Mouse (Mus musculus): ENCODE results near the gene Nat14.
"Not testable (repeated sequence)": the region's sequence is repeated elsewhere in the genome, so short reads cannot be mapped to it uniquely, and the experiment has no call there.

Gene Nat14

GRCm38 (mm10) chr7:4921824-4922482, at the start of gene Nat14:
Gene Nat14, plus strand, starts transcription at chr7:4922028.
- no peak for DNase-seq (ENCODE audit: low read depth, low spot score)

- peak; percentile 95 for DNase-seq (ENCODE audit: low read depth, low spot score)
These were observed 45.0 kb upstream of the Nat14 start, which contains the start of gene Isoc2a for GRCm38 (mm10) chr7:4876753-4877221. Gene Isoc2a, plus strand, starts transcription at chr7:4877153.

- no peak for DNase-seq (ENCODE audit: low read depth, low spot score)
These were observed 44.6 kb upstream of the Nat14 start for GRCm38 (mm10) chr7:4877226-4877625.

DNA sequence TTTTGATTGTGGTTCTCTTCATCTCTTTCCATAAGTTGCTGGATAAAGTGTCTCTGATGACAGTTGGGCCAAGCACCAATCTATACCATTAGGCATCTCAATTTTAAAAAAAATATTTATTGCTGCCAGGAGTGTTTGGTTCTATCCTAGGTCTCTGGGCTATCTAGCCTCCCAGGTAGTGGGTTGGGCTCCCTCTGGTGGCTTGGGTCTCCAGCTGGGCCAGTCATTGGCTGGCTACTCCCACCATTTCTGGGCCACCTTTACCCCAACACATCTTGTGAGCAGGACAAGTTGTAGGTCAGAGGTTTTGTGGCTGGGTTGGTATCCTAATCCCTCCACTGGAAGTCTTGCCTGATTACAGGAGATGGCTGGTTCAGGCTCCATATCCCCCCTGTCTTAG, 43.6 kb upstream of the Nat14 start:
- DNase-seq (ENCODE audit: low read depth, low spot score), result peak; percentile 50

- DNase-seq (ENCODE audit: low read depth, low spot score), result not testable (repeated sequence)
These were observed 42.8 kb upstream of the Nat14 start for GRCm38 (mm10) chr7:4879036-4879435.

- no peak for DNase-seq (ENCODE audit: low read depth, low spot score)
These were observed 35.1 kb upstream of the Nat14 start for GRCm38 (mm10) chr7:4886680-4887079.

DNA sequence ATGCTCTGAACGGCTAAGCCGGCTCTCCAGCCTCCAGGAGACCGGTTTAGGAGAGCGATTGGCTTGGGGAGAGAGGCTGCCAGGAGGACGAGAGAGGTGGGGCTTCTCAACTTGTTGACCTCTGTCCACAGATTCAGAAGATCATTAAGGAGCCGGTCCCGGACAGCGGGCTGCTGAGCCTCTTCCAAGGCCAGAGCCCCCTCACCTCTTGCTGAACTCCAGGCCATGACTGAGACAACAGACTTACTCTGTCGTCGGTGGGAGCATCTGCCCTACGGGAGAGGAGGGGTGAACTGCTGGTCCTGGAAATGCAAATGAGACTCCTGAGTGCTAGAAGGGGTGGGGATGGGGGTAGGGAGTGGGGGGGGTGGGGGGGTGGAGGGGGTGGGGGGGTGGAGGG, 26.6 kb upstream of the Nat14 start:
- DNase-seq (ENCODE audit: low read depth, low spot score), result no peak

DNA sequence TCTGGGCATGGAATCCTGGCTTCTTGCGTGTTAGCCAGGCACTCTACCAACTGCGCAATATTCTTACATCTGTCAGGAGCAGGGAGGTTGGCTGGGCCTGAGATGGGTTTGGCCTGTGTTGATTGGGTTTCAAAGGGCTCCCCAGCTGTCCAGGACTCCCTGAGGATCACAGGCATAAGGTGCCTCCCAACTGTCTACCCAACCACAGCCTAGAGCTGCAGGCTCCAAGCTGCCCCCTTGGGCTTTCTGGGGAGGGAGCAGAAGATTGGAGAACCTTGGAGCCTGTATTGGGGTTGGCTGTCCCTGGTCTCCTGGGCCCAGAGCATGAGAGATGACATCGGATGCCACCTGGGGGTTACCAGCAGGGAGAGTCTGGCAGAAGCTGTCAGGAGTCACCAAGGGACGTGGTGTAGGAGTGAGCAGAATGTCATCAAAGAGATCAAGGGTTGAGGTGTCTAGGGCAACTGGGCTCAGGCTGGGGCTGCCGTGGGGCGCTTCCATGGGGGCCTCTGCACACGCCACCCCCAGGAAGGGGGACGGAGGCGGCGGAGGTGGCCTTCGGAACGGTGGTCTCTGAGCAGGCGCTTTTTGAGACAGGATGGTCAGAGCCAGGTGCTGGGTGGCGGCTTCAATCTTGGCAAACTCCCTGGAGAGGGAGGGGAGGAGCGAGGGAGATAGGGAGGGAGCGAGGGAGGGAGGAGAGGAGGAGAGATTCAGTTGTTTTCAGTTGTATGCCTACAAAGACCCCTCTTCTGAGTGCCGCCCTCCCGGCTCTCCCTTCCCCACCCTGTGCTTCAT, 22.8 kb upstream of the Nat14 start:
- no peak for DNase-seq (ENCODE audit: low read depth, low spot score)

DNA sequence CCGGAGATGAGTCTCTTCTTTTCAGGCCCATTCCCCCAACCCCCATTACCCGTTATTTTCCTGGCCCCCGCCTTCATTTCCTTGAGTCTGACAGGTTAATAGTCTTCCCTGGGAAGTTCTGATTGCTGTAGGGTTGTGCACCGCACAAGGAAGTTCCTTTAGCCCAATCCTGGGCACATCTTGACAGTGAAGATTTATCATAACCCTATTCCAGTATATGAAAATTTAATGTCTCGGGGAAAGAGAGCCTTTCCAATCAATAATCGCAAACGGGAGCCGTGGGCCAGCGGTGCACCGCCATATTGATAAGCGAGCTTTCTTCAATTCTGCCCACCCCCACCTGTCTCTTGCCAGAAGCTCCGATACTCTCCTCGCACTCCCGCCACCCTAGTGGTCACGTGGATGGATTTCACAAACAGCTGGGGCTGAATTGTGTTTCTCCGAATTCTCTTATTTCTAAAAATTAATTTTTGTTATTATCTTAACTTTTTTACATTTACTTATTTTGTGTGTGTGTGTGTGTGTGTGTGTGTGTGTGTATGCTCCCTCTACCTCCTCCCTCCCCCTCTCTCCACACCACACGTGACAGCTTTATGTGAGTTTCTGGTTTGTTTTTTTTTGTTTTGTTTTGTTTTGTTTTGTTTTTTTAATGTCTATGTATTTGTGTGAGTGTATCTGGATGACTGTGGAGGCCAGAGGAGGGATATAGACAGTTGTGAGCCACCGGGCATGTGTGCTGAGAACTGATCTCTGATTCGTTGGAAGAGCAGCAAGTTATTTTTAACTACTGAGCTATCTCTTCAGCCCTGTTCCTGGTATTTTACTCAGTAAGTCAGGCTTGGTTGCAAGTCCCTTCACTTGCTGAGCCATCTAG, 21.9 kb upstream of the Nat14 start:
- DNase-seq (ENCODE audit: low read depth, low spot score), result no peak

DNA sequence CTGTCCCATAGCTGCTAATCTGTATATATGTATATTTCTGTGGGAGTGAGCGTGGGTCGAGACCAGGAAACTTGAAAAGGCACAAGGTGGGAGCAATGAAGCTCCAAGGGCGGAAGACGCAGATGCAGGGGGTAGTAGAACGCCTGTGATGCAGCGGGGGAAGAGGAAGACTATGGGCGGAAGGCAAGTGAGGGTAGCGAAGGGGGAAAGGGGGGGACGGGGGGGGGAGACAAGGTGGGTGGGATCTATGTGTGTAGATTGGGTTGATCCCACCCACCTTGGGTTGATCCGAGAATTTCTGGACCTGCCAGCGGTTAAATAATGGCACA, 21.3 kb upstream of the Nat14 start:
- DNase-seq (ENCODE audit: low read depth, low spot score), result no peak

DNA sequence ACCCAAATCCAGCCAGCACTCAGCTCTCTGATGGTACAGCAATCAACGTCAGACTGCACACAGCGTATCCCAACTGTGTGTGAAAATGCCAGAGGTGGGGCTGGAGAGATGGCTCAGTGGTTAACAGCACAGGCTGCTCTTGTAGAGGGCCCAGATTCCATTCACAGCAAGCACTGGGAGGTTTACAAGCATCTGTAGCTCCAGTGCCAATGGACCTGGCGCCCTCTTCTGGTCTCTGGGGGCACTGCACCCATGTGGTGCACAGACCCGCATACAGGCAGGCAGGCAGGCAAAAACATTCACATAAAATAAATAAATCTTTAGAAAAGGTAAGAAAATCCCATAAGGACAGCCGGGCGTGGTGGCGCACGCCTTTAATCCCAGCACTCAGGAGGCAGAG, 20.7 kb upstream of the Nat14 start:
- DNase-seq (ENCODE audit: low read depth, low spot score), result peak; percentile 37

GRCm38 (mm10) chr7:4902404-4902803, 19.4 kb upstream of the Nat14 start:
- no peak for DNase-seq (ENCODE audit: low read depth, low spot score)

DNA sequence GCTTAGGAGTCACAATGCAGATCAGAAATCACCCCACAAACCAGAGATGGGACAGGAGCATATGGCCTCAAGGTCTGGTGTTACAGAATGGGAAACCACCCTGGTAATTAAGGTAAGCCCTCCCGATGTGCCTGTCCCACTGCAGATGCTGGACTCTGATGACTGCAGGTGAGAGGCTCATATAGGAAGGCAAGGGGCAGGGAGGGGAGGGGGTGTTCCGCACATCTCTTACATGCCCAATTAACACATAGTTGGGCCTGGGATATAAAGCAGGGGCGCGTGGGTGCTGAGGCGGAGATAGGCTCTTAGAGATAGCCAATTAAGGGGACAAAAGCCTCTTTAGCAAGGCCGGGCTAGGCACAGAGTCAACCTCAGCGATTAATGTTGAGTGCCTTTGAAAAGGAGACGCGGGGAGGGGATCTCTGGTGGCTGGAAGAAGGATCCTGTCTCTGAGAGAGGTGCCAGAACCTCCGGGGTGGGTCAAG, 15.3 kb upstream of the Nat14 start, which contains the start of gene Gm36210:
Gene Gm36210 (minus strand): TSS at position 51 of the 485 bp plus-strand sequence.
- no peak for DNase-seq (ENCODE audit: low read depth, low spot score)

DNA sequence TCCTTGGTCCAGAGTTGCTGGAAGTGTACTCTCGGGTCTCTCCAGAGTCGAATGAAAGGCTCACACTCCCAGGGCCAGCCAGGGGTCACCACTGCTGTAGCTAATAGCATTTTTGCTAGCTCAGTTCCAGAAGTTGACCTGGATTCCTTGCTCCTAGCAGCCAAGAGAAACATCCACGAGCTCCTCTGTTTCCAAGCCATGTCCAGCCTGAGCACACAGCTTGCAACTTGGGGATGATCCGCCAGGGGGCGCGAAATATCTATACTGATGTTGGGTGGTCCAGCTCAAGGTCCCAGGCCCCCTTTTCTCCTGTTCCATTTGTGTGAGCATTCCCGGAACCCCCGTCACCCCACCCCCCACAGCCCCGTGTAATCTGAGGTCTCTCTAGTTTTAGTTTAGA, 10.3 kb upstream of the Nat14 start:
- no peak for DNase-seq (ENCODE audit: low read depth, low spot score)

- DNase-seq (ENCODE audit: low read depth, low spot score), result no peak
These were observed 9.6 kb upstream of the Nat14 start for GRCm38 (mm10) chr7:4912248-4912647.

DNA sequence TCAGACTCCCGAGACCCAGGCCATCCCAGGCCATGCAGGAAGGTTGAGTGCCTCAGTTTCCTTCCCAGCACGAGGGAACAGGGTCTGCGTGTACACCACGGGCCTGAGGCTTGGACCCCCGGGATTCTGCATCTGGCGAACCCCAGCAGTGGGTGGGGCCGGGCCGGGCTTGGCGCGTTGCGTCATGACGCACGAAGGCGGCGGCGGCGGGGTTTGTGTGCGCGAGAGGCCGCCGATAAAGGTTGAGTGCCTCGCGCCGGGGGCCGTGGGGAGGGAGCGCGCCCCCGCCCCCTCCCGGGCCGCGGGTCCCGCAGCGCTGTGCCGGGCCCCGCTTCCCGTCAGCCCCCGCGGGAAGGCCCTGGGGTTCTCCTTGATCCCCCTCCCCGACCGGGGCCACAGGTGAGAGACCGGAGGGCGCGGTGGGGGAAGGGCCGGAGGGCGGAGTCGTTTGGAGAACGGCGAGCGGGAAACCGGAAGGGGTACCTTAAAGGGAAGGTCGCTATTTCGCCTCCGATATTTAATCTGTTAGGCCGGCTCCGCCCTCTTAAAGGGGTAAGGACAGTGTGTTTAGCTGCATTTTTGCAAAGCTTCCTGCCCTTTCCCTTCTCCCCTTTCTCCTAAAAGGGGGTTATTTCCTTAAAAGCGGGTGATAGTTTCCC, 6.7 kb upstream of the Nat14 start, which contains the start of gene Zfp628:
Gene Zfp628 (plus strand): TSS at position 211 of the 659 bp plus-strand sequence.
- peak; percentile 93 for DNase-seq (ENCODE audit: low read depth, low spot score)

DNA sequence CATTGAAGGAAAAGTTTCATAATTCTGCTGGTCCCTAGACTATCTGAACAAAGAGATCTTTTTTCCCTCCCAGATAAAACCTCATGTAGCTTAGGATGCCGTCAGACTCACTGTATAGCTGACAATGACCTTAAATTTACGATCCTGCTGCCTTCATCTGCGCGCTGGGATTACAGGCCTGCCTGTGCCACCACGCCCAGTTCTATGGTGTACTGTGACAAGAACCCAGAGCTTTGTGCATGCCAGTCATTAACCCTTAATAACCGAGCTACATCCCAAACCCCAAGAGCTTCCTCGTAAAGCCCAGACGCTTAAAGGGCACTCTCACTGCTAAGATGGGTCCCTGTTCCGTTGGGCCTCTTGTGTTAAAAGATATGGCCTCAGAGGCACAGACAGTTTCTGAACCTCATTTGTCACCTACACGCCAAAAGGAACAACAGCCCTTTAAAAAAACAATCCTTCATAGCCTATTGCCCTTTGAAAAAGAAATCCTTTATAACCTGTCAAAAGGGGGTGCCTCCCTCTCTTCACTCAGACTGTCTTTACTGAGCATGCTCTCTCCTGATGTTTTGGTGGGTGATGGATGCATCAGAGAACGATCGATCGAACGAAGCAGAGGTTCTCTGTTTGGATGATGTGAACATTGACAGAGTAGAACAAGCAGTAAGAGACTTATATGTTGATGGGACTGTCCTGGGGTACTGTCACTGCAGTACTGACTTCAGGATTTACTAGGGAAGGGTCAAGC, 6.0 kb upstream of the Nat14 start:
- DNase-seq (ENCODE audit: low read depth, low spot score), result no peak

GRCm38 (mm10) chr7:4917494-4917893, 4.3 kb upstream of the Nat14 start:
- no peak for DNase-seq (ENCODE audit: low read depth, low spot score)

GRCm38 (mm10) chr7:4918681-4919080, 3.1 kb upstream of the Nat14 start:
- no peak for DNase-seq (ENCODE audit: low read depth, low spot score)

DNA sequence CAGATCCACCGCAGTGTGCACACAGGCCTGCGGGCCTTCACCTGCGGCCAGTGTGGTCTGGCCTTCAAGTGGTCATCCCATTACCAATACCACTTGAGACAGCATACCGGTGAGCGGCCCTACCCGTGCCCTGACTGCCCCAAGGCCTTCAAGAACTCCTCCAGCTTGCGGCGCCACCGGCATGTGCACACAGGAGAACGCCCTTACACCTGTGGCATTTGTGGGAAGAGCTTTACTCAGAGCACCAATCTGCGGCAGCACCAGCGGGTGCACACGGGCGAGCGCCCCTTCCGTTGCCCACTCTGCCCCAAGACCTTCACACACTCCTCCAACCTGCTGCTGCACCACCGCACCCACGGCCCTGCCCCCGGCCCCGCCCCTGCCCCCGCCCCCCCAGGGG, 2.7 kb upstream of the Nat14 start:
- DNase-seq (ENCODE audit: low read depth, low spot score), result no peak

GRCm38 (mm10) chr7:4919971-4920370, 1.9 kb upstream of the Nat14 start:
- DNase-seq (ENCODE audit: low read depth, low spot score), result no peak
